Mouse (Mus musculus) frontal cortex, postnatal 36 days (tissue): Measurements from ENCODE around the gene Fam133b.
"Not testable (repeated sequence)": the region's sequence is repeated elsewhere in the genome, so short reads cannot be mapped to it uniquely, and the experiment has no call there.

Experiments used
- DNase-seq, 2 experiments: peaks; one replicate each; pipeline ENCODE4 v3.0.0; 2022; ENCODE audit warnings: low spot score in 2 of 2

Fam133b gene

DNA sequence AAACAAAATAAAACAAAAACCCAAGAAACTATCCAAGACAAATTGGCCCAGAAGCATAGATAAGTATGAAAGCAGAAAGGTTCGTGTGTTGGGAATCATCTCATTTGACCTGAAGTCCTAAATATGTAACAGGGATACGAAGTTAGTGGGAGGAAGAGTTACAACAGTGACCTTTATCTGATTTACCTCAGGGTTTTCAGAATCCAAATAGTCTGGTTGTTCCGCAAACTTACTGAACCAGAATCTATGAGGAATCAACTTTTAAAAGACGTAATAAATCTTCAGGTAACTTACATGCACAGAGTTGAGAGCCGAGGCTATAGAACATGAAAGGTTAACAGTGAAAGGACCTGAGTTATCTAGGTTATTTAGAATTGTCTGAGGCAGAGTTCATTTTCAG is 55.1 kb downstream of the Fam133b start:
- no peak for DNase-seq

DNA sequence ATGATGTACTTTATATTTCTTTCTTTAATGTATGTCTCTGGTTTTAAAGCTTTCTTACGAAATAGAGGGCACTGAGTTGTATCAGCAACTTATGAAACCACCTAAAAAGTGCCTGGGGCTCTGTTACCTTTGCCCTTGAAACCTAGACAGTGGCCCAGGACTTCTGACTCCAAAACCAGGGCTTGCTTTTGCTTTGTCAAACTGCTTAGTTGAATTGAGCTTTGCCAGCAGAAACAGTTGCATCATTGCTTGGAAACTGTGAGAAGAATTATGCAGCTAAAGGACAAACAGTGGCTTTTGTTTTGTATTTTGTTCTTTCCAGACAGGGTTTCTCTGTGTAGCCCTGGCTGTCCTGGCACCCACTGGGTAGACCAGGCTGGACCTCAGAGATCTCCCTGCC is 56.7 kb downstream of the Fam133b start:
- no peak for DNase-seq

GRCm38 (mm10) chr5:3600790-3601189 is 57.2 kb downstream of the Fam133b start:
- no peak for DNase-seq

GRCm38 (mm10) chr5:3607114-3607513 is 63.5 kb downstream of the Fam133b start:
- DNase-seq = no peak

DNA sequence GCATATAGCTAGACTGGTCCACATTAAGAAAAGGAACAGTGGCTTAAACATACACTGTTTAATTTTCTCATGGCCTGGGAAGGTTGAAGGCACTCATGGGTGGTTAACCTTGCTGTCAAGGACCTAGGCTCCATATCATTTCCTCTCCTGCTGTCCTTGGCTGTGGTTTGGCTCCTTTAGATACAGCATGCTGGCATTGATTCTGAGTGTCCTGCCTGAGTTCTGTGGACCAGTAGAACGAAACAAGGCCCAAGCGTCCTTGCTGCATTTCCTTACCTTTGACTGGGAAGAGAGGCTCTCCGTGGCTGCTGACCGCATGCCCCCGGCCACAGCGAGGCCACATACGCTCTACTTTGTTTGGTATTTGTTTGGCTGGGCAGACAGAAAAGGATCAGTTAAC is 65.6 kb downstream of the Fam133b start:
- no peak for DNase-seq

DNA sequence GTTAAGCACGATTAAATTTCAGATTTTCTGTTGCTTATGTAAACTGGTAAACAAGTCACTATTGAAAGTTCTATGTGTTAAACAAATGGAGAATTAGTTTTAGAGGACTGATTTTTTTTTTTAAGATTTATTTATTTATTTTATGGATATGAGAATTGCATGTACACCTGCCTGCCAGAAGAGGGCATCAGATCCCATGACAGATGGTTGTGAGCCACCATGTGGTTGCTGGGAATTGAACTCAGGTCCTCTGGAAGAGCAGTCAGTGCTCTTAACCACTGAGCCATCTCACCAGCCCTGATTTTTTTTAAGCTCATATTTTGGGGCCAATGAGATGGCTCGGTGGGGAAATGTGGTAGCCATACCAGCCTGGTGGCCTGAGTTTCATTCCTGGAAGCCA is 68.2 kb downstream of the Fam133b start:
- not testable (repeated sequence) for DNase-seq
